ENCODE assay signal across 11 mouse cellular contexts in genomic region chr15:12439351-12439751, GRCm38 (mm10).
DNase-seq lines count a peak whose midpoint lies in the region; ATAC-seq and TF ChIP-seq lines count a peak whose summit lies in the region.
"Had no signal": no experiment of that assay in that cellular context is flagged by ENCODE, and none has a peak within 500 bp of the region (broad histone marks: within the 10 kb centered on the region; RNA-seq: fewer than 3 reads in every experiment).

No protein-coding gene starts in this region.

- H3K4me1 ChIP-seq in intestine, postnatal 0 days (replicated peaks; ENCODE audit: control insufficient read depth, insufficient read depth, low read length): no peaks in the 10 kb centered on the region
- H3K4me1 ChIP-seq: midbrain, embryonic 12.5 days had no signal

- no peak overlapping the region for H3K9ac ChIP-seq in intestine, postnatal 0 days (ENCODE audit: low read depth, low read length)
- H3K9ac ChIP-seq: midbrain, embryonic 12.5 days had no signal

- peak; percentile 36 for DNase-seq in kidney, postnatal 14 days
- DNase-seq in kidney, adult 9 months: no peak
- DNase-seq in brain, adult 2 months (ENCODE audit: low read depth, low spot score): peak; percentile 28
- no peak for DNase-seq in layer of hippocampus, adult 9-10 months (ENCODE audit: low spot score)
- DNase-seq in left cerebral cortex, adult 11 months (ENCODE audit: low spot score): no peak
- DNase-seq in left cerebral cortex, adult 8-10 months (ENCODE audit: low spot score in 2 of 2): no peak
- DNase-seq: right cerebral cortex, adult 18-20 months had no signal

- H3K27ac ChIP-seq in intestine, postnatal 0 days (ENCODE audit: low read depth, low read length): no peak overlapping the region
- H3K27ac ChIP-seq: layer of hippocampus, adult 2 months; midbrain, embryonic 12.5 days had no signal

- H3K4me3 ChIP-seq in intestine, postnatal 0 days (ENCODE audit: low read depth, low read length): no peak overlapping the region
- H3K4me3 ChIP-seq: layer of hippocampus, adult 2 months; midbrain, embryonic 12.5 days had no signal

- no peak for TF ChIP-seq CTCF in intestine, postnatal 0 days (IDR thresholded peaks at IDR 0.05; ENCODE audit: low read depth)

- H3K36me3 ChIP-seq in intestine, postnatal 0 days (ENCODE audit: control insufficient read depth, insufficient read depth): no peaks in the 10 kb centered on the region
- H3K36me3 ChIP-seq: midbrain, embryonic 12.5 days had no signal

- no peaks in the 10 kb centered on the region for H3K9me3 ChIP-seq in intestine, postnatal 0 days (ENCODE audit: control insufficient read depth)
- H3K9me3 ChIP-seq: midbrain, embryonic 12.5 days had no signal

- ATAC-seq in intestine, postnatal 0 days: peak; percentile 37; the same call in 1 of the 2 replicates
- peak; percentile 59 for ATAC-seq in megakaryocyte progenitor cell, adult 5-6 weeks (replicated peaks; ENCODE audit: poor library complexity)

- WGBS in intestine, postnatal 0 days: 18% methylated on average over 6 of the region's 6 CpGs

- no peaks in the 10 kb centered on the region for H3K27me3 ChIP-seq in intestine, postnatal 0 days (replicated peaks; ENCODE audit: control insufficient read depth, insufficient read depth, low read length)
- H3K27me3 ChIP-seq: midbrain, embryonic 12.5 days had no signal

- no peak overlapping the region for H3K4me2 ChIP-seq in intestine, postnatal 0 days (replicated peaks; ENCODE audit: low read depth)
- H3K4me2 ChIP-seq: midbrain, embryonic 12.5 days had no signal

Comparison
In these comparisons a context has a peak if more than half of its experiments do, and no peak if none do; other contexts are left out.
1. DNase-seq: peak in kidney, postnatal 14 days (single experiment) and brain, adult 2 months (single experiment); none in kidney, adult 9 months (single experiment), layer of hippocampus, adult 9-10 months (single experiment), left cerebral cortex, adult 11 months (single experiment) and left cerebral cortex, adult 8-10 months (0 of 2).